Mouse (Mus musculus) forebrain, embryonic 11.5 days (tissue): Measurements from ENCODE around the gene Sgip1. TPM values are rescaled to one million over a fixed set of nuclear protein-coding genes. Genes with fewer than 3 reads are reported as not detected.

Experiments
- ATAC-seq: fragments of 200-750 bp; cut with Nextera tagmentation; replicated peaks from 2 replicates; pipeline ENCODE4 v1.8.0; 2017; ENCODE audit warnings: moderate TSS enrichment; ENCODE audit not compliant: low FRiP score
- DNase-seq: peaks from one replicate; pipeline ENCODE4 v3.0.0-alpha.2; 2017; ENCODE audit warnings: low spot score
- H3K27ac ChIP-seq: fragments of 300-500 bp; sonication (generic); 2 replicates; pipeline ENCODE4 v1.5.1; 2014; ENCODE audit warnings: low read depth, low read length
- H3K27me3 ChIP-seq: fragments of 300-500 bp; sonication (generic); 2 replicates; pipeline ENCODE4 v1.6.1; 2014; ENCODE audit warnings: mild to moderate bottlenecking, low read length, mixed read lengths; ENCODE audit not compliant: control insufficient read depth, insufficient read depth
- H3K36me3 ChIP-seq: fragments of 300-500 bp; sonication (generic); 2 replicates; pipeline ENCODE4 v1.6.1; 2014; ENCODE audit warnings: mild to moderate bottlenecking, low read length, moderate library complexity, mixed read lengths; ENCODE audit not compliant: control insufficient read depth, insufficient read depth
- H3K4me1 ChIP-seq: fragments of 300-500 bp; sonication (generic); replicated peaks from 2 replicates; pipeline ENCODE4 v1.6.1; 2014; ENCODE audit warnings: low read length, mixed read lengths; ENCODE audit not compliant: control insufficient read depth, insufficient read depth
- H3K4me2 ChIP-seq: fragments of 300-500 bp; sonication (generic); 2 replicates; pipeline ENCODE4 v1.6.1; 2014; ENCODE audit warnings: low read depth, mild to moderate bottlenecking, low read length, moderate library complexity, mixed read lengths; ENCODE audit not compliant: severe bottlenecking
- H3K4me3 ChIP-seq: fragments of 300-500 bp; sonication (generic); 2 replicates; pipeline ENCODE4 v1.5.1; 2014; ENCODE audit warnings: low read depth, low read length
- H3K9ac ChIP-seq: fragments of 300-500 bp; sonication (generic); 2 replicates; pipeline ENCODE4 v1.6.1; 2014; ENCODE audit warnings: low read length
- H3K9me3 ChIP-seq: fragments of 300-500 bp; sonication (generic); 2 replicates; pipeline ENCODE4 v1.6.1; 2016; ENCODE audit warnings: low read length, mixed read lengths; ENCODE audit not compliant: control insufficient read depth
- WGBS: fragments of 180-500 bp; shearing (Covaris S2); extraction: QIAGEN DNeasy Blood & Tissue Kit; methylation state at CpG from one replicate; pipeline ENCODE4 v1.1.7; 2014; 5-methylcytosine and 5-hydroxymethylcytosine counted together
- polyA plus RNA-seq: library from polyadenylated mRNA; unstranded; fragments of >200 nt; fragmentation: Nextera tagmentation; extraction: Ambion mirVana; gene quantifications from 2 replicates; pipeline ENCODE4 v1.2.1, GENCODE M21; 2014

Sgip1 gene
- polyA plus RNA-seq, 1 experiment from 2014 or later = 12.8 TPM

- H3K4me2 ChIP-seq = no peak overlapping the region
- H3K4me3 ChIP-seq = no peak overlapping the region
- no peak overlapping the region for H3K27ac ChIP-seq
- no peak for DNase-seq
- H3K9ac ChIP-seq = no peak overlapping the region
- 90% methylated on average over 3 of the region's 3 CpGs for WGBS
- no peaks in the 10 kb centered on the region for H3K9me3 ChIP-seq
- H3K27me3 ChIP-seq = no peaks in the 10 kb centered on the region
- no peaks in the 10 kb centered on the region for H3K36me3 ChIP-seq
- no peak for ATAC-seq
- no peaks in the 10 kb centered on the region for H3K4me1 ChIP-seq
These were observed 10.1 kb upstream of the Sgip1 start for GRCm38 (mm10) chr4:102730976-102731375.

GRCm38 (mm10) chr4:102734022-102734657, 7.0 kb upstream of the Sgip1 start:
- Histone ChIP-seq H3K9me3 (no peaks in the 10 kb centered on the region), H3K4me3 (no peak overlapping the region), H3K36me3 (no peaks in the 10 kb centered on the region), H3K9ac (no peak overlapping the region), H3K4me1 (no peaks in the 10 kb centered on the region), H3K27ac (no peak overlapping the region), H3K27me3 (no peaks in the 10 kb centered on the region), H3K4me2 (no peak overlapping the region)
- ATAC-seq (no peak), DNase-seq (no peak)
- WGBS = 71% methylated on average over 9 of the region's 9 CpGs

DNA sequence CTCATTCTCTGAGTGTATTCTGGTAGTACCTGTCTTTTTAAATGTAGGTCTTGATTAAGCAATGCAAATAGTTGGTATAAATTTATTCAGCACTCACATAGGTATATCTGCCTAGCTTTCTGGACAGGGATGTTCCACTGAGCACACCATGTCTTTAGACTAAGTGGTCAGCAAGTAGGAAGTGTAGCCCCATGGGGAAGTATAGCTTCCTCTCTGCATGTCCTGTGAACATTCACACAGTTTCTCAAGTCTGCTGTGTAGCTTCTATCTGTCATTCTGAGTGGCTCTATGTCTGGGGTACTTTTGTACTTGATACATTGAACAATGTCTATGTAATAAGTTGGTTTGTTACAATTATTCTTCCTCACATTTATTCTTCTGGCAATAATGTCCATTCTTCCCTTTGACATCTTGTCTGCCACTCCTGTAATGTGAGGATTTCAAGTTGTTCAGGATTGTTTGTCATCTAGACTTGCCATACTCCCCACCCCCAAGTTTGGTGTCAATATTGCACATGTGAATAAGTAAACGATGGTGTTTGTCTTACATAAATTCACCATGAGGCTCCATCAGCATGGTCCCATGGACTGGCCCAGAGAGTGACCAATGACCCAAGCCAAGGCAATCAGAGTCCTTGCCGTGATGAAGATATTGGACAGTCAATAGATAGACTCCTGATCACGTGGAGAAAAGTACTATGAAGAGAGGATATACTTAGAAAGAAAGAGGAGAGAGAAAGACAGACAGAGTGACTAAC, 12.4 kb downstream of the Sgip1 start:
- Histone ChIP-seq H3K4me2 (no peak overlapping the region), H3K27ac (no peak overlapping the region), H3K27me3 (no peaks in the 10 kb centered on the region), H3K36me3 (no peaks in the 10 kb centered on the region), H3K9ac (no peak overlapping the region), H3K4me3 (no peak overlapping the region), H3K9me3 (no peaks in the 10 kb centered on the region), H3K4me1 (no peaks in the 10 kb centered on the region)
- DNase-seq (no peak), ATAC-seq (no peak)
- 84% methylated on average over 3 of the region's 3 CpGs for WGBS

- peak overlapping the region; percentile 98 for H3K4me2 ChIP-seq
- peak overlapping the region; percentile 79 for H3K27ac ChIP-seq
- ATAC-seq = peak; percentile 67
- H3K4me1 ChIP-seq = peaks cover 3% of the 10 kb centered on the region; the same call in 1 of the 2 replicates
- DNase-seq = peak; percentile 75
- no peaks in the 10 kb centered on the region for H3K36me3 ChIP-seq
- WGBS = under 1% methylated on average over 41 of the region's 41 CpGs
- no peaks in the 10 kb centered on the region for H3K27me3 ChIP-seq
- H3K9me3 ChIP-seq = no peaks in the 10 kb centered on the region
- H3K4me3 ChIP-seq = peak overlapping the region; percentile 54
- peak overlapping the region; percentile 77 for H3K9ac ChIP-seq
These were observed 18.2 kb downstream of the Sgip1 start for GRCm38 (mm10) chr4:102759095-102759890.

GRCm38 (mm10) chr4:102760042-102760821, 19.1 kb downstream of the Sgip1 start:
- Histone ChIP-seq H3K9ac (peak overlapping the region; percentile 57), H3K9me3 (no peaks in the 10 kb centered on the region), H3K36me3 (no peaks in the 10 kb centered on the region), H3K27ac (peak overlapping the region; percentile 52), H3K4me1 (peaks cover 3% of the 10 kb centered on the region; the same call in 1 of the 2 replicates), H3K4me3 (peak overlapping the region; percentile 54), H3K27me3 (no peaks in the 10 kb centered on the region), H3K4me2 (peak overlapping the region; percentile 98)
- ATAC-seq (peak; percentile 97), DNase-seq (peak; percentile 92)
- WGBS = 1% methylated on average over 25 of the region's 25 CpGs

GRCm38 (mm10) chr4:102762075-102762474, 21.0 kb downstream of the Sgip1 start:
- Histone ChIP-seq H3K9me3 (no peaks in the 10 kb centered on the region), H3K27ac (no peak overlapping the region), H3K9ac (no peak overlapping the region), H3K27me3 (no peaks in the 10 kb centered on the region), H3K4me3 (no peak overlapping the region), H3K4me1 (peaks cover 3% of the 10 kb centered on the region; the same call in 1 of the 2 replicates), H3K4me2 (no peak overlapping the region), H3K36me3 (no peaks in the 10 kb centered on the region)
- DNase-seq = no peak
- 87% methylated on average over 7 of the region's 7 CpGs for WGBS
- no peak for ATAC-seq

DNA sequence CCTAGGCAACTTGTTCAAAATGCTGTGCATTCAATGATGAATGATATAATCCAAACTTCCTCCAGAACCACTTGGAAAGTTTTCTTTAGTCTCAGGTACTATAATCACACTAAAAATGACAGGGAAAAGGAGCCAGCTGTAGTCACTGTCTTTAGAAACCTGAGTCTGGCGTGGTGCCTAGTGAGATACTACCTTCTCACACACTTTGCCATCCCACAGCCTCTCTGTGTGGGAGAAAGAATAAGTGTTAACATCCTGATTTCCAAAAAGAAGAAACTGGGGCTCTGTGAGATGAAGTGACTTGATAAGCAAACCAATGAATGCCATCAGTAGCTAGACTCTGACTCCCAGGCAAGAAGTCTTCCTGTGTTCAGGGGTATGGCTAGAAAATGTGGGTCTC, 28.0 kb downstream of the Sgip1 start:
- H3K4me1 ChIP-seq = no peaks in the 10 kb centered on the region
- H3K9me3 ChIP-seq = no peaks in the 10 kb centered on the region
- DNase-seq (no peak), ATAC-seq (no peak)
- H3K9ac ChIP-seq = no peak overlapping the region
- no peak overlapping the region for H3K4me3 ChIP-seq
- 84% methylated on average over 1 of the region's 1 CpGs for WGBS
- no peaks in the 10 kb centered on the region for H3K36me3 ChIP-seq
- no peak overlapping the region for H3K4me2 ChIP-seq
- H3K27ac ChIP-seq = no peak overlapping the region
- H3K27me3 ChIP-seq = no peaks in the 10 kb centered on the region

DNA sequence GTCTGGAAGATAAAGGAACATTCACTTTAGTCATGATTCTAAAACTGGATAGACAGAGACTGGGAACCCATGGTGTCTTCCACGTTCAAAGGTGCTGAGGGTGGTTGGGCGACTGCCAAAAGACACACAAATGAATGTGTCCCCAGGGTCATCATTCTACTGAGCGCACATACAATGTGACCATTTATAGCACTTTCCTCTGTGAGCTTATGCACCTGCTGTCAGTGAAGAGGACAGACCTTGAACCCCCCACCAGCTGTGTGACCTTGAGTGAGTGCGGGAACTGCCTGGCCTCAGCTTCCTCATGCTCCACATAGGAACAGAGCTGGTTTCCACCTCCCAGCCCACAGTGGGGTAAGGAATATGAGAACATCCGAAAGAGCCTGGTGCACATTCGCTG, 28.8 kb downstream of the Sgip1 start:
- no peaks in the 10 kb centered on the region for H3K4me1 ChIP-seq
- 86% methylated on average over 6 of the region's 6 CpGs for WGBS
- H3K27me3 ChIP-seq = no peaks in the 10 kb centered on the region
- H3K27ac ChIP-seq = no peak overlapping the region
- no peak overlapping the region for H3K9ac ChIP-seq
- H3K9me3 ChIP-seq = no peaks in the 10 kb centered on the region
- no peak for ATAC-seq
- no peak overlapping the region for H3K4me3 ChIP-seq
- no peak overlapping the region for H3K4me2 ChIP-seq
- no peak for DNase-seq
- H3K36me3 ChIP-seq = no peaks in the 10 kb centered on the region
